Mouse (Mus musculus): ENCODE data around the gene Casq2.

The Casq2 gene

DNA sequence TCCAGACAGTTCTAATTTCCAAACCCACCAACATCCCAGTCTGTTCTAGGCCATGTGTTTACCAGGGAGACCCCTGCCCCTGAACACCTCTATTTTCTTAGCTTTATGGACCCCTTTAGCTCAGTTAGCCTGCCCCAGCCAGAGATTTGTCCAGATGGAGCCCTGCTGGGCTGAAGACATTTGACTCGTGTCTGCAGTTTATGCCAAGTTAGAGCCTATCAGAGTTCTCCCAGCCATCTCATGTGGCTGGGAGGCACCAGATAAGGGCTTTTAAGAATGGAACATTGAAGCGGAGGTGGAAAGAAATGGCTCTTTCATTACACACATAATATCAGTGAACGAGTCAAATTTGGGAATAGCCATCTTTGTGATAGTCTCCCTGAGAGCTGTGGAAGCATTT, 57.3 kb downstream of the Casq2 start:
- ChIA-PET CTCF (no interaction called here), POLR2A (interaction anchor here in 2 of 4 experiments (1.2 to 3.7 kb wide), 7 partner anchors 9 to 77 kb away, joined by 3 to 12 read pairs (median 5); no protein-coding TSS in a partner anchor)

- ChIA-PET POLR2A (interaction anchor here in 2 of 4 experiments (1.6 to 2.7 kb wide), 4 partner anchors 8 to 15 kb away, joined by 5 to 12 read pairs (median 8); no protein-coding TSS in a partner anchor), CTCF (no interaction called here)
Measured at GRCm38 (mm10) chr3:102144401-102144800, 58.2 kb downstream of the Casq2 start.

- POLR2A ChIA-PET, result interaction anchor here in 2 of 4 experiments (1.3 to 2.5 kb wide), 4 partner anchors 14 to 20 kb away, joined by 3 to 9 read pairs (median 5); no protein-coding TSS in a partner anchor
- CTCF ChIA-PET, result no interaction called here
Measured at GRCm38 (mm10) chr3:102145645-102146386, 59.6 kb downstream of the Casq2 start.

- POLR2A ChIA-PET, result interaction anchor here in 3 of 4 experiments (0.8 to 2.5 kb wide), 8 partner anchors 13 to 56 kb away, joined by 3 to 11 read pairs (median 4); no protein-coding TSS in a partner anchor
- CTCF ChIA-PET, result no interaction called here
Measured at GRCm38 (mm10) chr3:102146428-102146827, 60.2 kb downstream of the Casq2 start.

DNA sequence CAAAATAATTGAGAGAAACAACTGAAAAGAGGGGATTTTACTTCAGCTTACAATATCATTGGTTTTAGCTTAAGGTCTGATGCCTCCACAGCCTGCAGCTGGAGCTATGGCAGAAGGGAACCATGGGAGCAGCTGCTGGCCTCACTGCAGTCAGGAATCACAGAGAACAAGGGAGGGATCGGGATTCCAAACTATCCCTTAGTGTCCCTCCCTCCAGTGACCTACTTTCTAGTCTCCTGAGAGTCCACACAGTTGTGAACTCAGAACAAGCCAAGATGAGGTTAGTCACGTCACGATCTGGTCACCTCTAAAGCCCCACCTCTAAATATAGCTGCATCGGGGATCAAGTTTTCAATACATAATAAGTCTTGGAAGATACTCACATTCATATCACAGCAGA, 61.0 kb downstream of the Casq2 start:
- CTCF ChIA-PET, result no interaction called here
- POLR2A ChIA-PET, result interaction anchor here in 3 of 4 experiments (0.8 to 3.9 kb wide), 10 partner anchors 10 to 55 kb away, joined by 3 to 20 read pairs (median 4); no protein-coding TSS in a partner anchor

DNA sequence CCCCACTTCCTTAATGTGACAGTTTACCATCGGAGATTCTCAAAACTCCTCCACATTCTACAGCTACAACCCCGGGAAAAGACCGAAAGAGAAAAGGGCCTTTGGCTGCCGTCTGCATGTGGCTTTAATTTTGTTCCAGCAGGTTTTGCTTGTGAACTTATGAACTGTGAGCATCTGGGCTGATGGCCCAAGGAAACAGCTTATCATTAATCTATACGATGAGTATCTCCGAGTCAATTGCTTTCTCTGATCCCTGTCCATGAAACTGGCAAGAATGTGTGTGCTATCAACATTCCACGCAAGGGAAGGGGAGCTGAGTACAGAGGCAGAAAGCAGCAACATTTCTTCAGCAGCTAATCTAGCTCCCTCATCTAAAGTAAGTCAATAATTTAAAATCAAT, 63.7 kb downstream of the Casq2 start:
- CTCF ChIA-PET, result interaction anchor here in 1 of 4 experiments (0.7 kb wide), 1 partner anchor 654 kb away, joined by 4 read pairs; no protein-coding TSS in a partner anchor

GRCm38 (mm10) chr3:102151850-102152249, 65.6 kb downstream of the Casq2 start:
- POLR2A ChIA-PET, result interaction anchor here in 3 of 4 experiments (0.7 to 4.2 kb wide), 21 partner anchors 8 to 85 kb away, joined by 3 to 42 read pairs (median 4); no protein-coding TSS in a partner anchor

More for the DNA sequence above, 63.7 kb downstream of the Casq2 start:
- POLR2A ChIA-PET, result interaction anchor here (0.6 to 3.9 kb wide), 8 partner anchors 9 to 568 kb away, joined by 3 to 20 read pairs (median 4); no protein-coding TSS in a partner anchor

GRCm38 (mm10) chr3:102152471-102152870, 66.3 kb downstream of the Casq2 start:
- CTCF ChIA-PET, result interaction anchor here in 1 of 4 experiments (1.5 kb wide), 1 partner anchor 313 kb away, joined by 3 read pairs; no protein-coding TSS in a partner anchor
- POLR2A ChIA-PET, result interaction anchor here in 3 of 4 experiments (0.7 to 4.2 kb wide), 29 partner anchors 8 to 636 kb away, joined by 3 to 42 read pairs (median 4); no protein-coding TSS in a partner anchor

More at GRCm38 (mm10) chr3:102151850-102152249, 65.6 kb downstream of the Casq2 start:
- CTCF ChIA-PET, result interaction anchor here in 1 of 4 experiments (1.5 kb wide), 1 partner anchor 312 kb away, joined by 3 read pairs; no protein-coding TSS in a partner anchor

DNA sequence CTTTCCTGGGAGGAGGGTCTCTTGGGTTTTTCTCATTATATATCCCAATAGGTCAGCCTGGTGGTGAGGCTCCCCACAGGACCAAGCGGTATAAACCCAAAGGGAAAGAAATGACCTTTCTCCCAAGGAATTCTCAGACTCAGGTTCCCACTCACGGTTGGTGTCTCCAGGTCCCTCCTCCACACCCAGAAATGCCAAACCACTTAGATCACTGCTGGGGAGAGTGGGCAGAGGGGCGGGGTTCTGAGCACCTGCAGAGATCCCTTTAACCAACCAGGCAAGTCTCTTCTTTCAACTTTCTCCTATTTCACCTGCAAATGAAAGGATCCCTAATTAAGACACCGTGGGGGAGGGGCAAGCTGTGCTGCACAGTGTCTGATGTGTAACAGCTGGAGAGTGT, 66.7 kb downstream of the Casq2 start:
- ChIA-PET CTCF (interaction anchor here in 1 of 4 experiments (1.5 kb wide), 1 partner anchor 313 kb away, joined by 3 read pairs; no protein-coding TSS in a partner anchor), POLR2A (interaction anchor here in 3 of 4 experiments (0.8 to 4.2 kb wide), 28 partner anchors 8 to 636 kb away, joined by 3 to 42 read pairs (median 4); no protein-coding TSS in a partner anchor)

DNA sequence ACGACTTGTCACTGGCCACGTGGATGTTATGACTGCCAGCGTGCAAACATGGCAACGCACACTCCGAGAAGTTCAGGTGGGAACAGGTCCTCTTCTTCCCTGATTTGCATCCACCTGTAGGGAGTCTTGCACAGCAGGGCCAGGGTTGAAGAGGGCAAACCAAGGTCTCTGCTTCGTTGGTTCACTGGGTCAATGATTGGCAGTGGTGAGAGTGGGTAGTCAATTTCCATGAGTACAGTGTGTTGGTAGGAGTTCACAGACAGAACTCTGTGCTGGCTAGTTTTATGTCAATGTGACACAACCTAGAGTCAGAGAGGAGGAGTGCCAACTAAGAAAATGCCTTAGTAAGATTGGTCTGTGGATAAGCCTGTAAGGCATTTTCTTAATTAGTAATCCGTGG, 67.9 kb downstream of the Casq2 start:
- ChIA-PET POLR2A (interaction anchor here in 3 of 4 experiments (0.6 to 4.2 kb wide), 12 partner anchors 10 to 867 kb away, joined by 3 to 42 read pairs (median 4); no protein-coding TSS in a partner anchor), CTCF (no interaction called here)

DNA sequence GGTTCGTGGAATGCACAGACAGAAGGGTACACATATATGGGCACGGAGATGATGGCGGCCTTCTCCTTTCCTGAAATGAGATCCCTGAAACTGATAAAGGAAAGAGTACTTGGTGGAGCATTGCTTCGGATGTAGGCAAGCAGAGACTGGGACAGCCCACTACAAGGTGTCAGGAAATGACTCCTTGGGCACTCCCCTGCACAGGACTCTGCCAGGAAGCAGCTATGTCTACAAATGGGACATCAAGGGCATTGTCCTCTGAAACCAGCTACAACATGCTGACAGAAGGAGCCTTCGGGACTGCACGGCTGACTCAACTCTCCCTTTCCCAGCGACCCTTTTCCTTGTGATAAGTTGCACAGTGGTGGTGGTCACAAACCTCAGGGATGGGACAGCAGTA, 70.5 kb downstream of the Casq2 start:
- CTCF ChIA-PET, result interaction anchor here in 1 of 4 experiments (0.6 kb wide), 1 partner anchor 87 kb away, joined by 3 read pairs; no protein-coding TSS in a partner anchor

GRCm38 (mm10) chr3:102157652-102158051, 71.4 kb downstream of the Casq2 start:
- CTCF ChIA-PET, result interaction anchor here in 1 of 4 experiments (0.8 kb wide), 1 partner anchor 27 kb away, joined by 3 read pairs; no protein-coding TSS in a partner anchor
- POLR2A ChIA-PET, result interaction anchor here in 3 of 4 experiments (0.6 to 4.6 kb wide), 14 partner anchors 8 to 57 kb away, joined by 3 to 68 read pairs (median 6); no protein-coding TSS in a partner anchor

More for the DNA sequence above, 70.5 kb downstream of the Casq2 start:
- POLR2A ChIA-PET, result interaction anchor here in 3 of 4 experiments (0.5 to 4.6 kb wide), 13 partner anchors 9 to 58 kb away, joined by 3 to 68 read pairs (median 4); no protein-coding TSS in a partner anchor

GRCm38 (mm10) chr3:102158759-102159422, 72.7 kb downstream of the Casq2 start:
- POLR2A ChIA-PET, result interaction anchor here (0.7 to 4.6 kb wide), 24 partner anchors 8 to 97 kb away, joined by 3 to 68 read pairs (median 4); partner anchors contain the start of gene Vangl1 (in 2 of the 4)
- CTCF ChIA-PET, result interaction anchor here in 2 of 4 experiments (0.6 to 1.1 kb wide), 4 partner anchors 8 to 29 kb away, joined by 3 to 4 read pairs (median 3); no protein-coding TSS in a partner anchor

GRCm38 (mm10) chr3:102159423-102160325, 73.5 kb downstream of the Casq2 start:
- CTCF ChIA-PET, result interaction anchor here in 3 of 4 experiments (0.6 to 1.1 kb wide), 3 partner anchors 29 to 30 kb away, joined by 3 to 6 read pairs (median 4); no protein-coding TSS in a partner anchor
- POLR2A ChIA-PET, result interaction anchor here (0.6 to 4.6 kb wide), 28 partner anchors 8 to 987 kb away, joined by 3 to 68 read pairs (median 4); partner anchors contain the start of gene Vangl1 (in 2 of the 4)

DNA sequence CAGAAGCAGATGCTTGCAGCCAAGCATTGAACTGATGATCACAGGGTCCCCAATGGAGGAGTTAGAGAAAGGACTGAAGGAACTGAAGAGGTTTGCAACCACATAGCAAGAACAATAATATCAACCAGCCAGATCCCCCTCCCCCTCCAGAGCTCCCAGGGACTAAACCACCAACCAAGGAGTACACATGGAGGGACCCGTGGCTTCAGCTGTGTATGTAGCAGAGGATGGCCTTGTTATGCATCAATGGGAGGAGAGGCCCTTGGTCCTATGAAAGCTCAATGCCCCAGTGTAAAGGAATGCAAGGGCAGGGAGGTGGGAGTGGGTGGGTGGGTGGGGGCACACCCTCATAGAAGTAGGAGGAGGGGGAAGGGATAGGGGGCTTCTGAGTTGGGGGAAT, 77.6 kb downstream of the Casq2 start:
- ChIA-PET POLR2A (interaction anchor here in 3 of 4 experiments (0.6 to 5.4 kb wide), 27 partner anchors 9 to 1516 kb away, joined by 3 to 39 read pairs (median 4); no protein-coding TSS in a partner anchor), CTCF (interaction anchor here in 1 of 4 experiments (0.6 kb wide), 1 partner anchor 328 kb away, joined by 3 read pairs; no protein-coding TSS in a partner anchor)

DNA sequence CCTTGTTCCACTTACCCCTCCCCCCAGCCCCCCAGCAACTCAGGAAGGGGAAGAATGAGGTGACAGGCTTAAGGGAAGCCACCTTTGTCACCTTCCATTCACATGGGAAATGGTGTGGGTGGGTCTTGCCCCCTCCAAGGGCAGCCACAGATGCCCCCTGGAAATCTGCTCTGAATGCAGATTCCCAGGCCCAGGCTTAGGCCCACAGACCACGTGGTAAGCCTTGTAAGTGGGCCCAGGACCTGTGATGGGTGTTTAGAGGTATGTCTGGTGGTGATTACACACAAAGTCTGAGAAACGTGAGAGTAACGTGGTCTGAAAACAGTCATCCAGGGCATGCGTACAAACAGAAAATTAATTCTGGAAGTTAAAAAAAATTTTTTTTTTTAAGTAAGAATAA, 78.7 kb downstream of the Casq2 start:
- ChIA-PET POLR2A (interaction anchor here (0.7 to 5.4 kb wide), 28 partner anchors 7 to 1217 kb away, joined by 3 to 68 read pairs (median 4); partner anchors contain the start of gene Vangl1 (in 1 of the 4)), CTCF (no interaction called here)
